Mouse (Mus musculus) G1E-ER4 (cell line): ENCODE results near the gene B4galt2. TPM values are rescaled to one million over a fixed set of nuclear protein-coding genes. Genes with fewer than 3 reads are reported as not detected.

ENCODE experiments used
- GATA1 ChIP-seq: IDR thresholded peaks from one replicate; pipeline ENCODE4 v1.8.0; 2012; ENCODE audit warnings: low read length, inconsistent platforms
- polyA plus RNA-seq: library from polyadenylated mRNA; stranded (reverse); fragments of >175 nt; gene quantifications from 2 replicates; pipeline ENCODE4 v1.2.3, GENCODE M21; 2012

B4galt2 gene
- polyA plus RNA-seq, 1 experiment: not detected

DNA sequence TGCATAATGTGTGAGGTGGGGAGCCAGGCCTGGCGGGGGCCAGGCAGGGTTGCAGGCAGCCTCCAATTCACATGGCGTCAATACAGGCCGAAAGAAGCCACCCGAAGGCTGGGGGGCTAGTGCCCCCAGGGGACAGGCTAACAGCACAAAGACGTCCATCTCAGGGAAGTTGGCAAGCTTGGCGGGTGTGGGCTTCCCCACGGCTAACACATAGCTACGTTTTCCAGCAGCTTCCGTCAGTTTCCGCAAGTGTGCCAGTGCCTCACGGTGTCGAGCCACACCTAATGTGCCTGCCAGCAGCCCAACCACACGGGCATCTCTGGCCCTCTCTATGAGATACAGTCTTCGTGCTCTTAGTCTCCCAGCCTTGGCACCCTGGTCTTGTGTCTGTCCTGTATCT, 6.7 kb upstream of the B4galt2 start:
- TF ChIP-seq GATA1: no peak

DNA sequence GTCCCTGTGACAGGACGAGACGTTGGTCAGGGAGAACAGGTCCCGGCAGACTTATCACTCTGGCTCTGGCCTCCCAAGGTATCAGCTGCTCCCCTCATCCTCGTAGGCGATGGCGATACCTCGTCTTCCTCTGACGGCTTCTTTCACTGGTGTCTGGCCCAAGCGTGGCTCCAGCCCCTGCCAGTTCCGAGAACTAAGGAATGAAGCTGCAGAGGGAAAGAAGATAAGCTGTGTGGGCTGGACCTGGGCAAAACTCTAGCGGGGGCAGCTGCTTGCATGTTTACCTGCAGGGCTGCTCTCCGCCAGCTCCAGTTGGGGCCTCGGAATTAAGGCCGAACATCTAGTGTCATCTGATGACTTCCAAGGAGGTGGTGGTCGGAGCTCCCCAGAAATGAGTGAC, 6.2 kb upstream of the B4galt2 start:
- no peak for TF ChIP-seq GATA1

DNA sequence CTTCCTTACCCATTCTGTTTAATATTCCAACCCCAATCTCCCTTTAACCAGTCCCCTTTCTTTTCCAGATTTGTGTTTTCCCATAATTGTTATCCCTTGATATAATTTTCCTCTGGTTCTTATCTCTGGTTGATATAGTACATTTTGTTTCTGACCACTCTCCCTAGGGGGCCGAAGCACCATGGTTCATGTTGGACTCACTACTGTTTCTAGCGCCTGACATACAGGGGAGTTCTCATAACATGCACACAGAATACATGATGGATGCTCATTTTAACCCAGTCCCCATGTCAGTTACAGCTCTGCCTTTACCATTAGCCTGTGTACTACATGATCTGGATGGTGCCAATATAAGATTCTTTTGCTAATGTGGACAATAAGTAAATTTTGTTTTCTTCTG, 4.6 kb upstream of the B4galt2 start:
- TF ChIP-seq GATA1: no peak

DNA sequence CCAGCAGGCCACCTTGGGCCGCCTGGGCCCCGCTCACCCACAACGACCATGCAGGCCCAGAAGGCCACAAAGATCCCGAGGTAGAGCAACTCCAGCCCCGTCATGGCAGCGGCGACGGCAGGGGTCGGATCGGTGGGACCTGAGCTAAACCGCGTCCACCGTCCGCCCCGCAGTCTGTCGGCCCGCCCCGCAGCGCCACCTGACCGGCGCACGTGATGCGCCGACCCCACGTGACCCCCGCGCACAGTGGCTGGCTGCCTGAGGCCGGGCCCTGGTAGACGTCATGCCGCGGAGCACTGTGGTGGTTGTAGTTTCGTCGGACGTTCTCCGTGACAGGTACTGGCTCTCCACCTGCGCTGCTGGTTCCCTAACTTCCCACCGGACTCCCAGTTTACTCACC, 3.8 kb upstream of the B4galt2 start, which contains the start of gene Atp6v0b:
Atp6v0b (minus strand) TSS at position 201 of the 400 bp plus-strand sequence.
- no peak for TF ChIP-seq GATA1

DNA sequence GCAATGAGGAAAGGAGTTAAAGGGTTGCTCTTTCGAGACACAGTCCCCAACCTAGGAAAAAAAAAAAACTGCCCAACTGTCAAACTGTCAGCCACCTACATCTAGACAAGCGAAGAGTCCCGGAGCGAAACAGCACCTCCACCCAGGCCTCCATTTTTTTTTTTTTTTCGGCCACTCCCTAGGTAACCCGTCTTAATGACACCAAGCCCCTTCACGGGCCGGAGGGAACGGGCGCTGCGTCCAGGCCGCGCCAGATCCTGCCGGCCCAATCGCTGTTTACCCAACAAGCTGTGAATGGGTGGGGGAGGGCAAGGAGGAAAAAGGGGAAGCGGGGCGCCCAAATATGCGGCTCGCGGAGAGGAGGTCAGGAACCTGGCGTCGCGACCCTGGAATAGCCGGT, 3.4 kb upstream of the B4galt2 start:
- no peak for TF ChIP-seq GATA1

DNA sequence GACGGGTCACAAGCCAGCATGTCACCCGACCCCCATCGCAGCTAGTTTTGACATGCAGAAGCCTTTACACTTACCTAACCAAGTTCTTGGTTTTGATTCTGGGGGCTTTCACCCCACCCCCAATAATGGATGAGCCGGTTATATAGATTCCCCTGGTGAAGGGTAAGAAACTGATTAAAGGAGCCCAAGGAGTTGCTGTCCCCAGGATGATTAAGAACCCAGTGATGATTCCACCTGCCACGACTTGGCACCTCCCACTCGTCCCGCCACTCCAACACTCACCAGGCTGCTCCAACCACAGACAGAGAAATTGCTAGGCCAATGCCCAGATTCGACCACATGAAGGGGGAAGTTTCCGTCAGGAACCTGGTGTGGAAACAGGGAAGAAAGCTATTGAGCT, 2.7 kb upstream of the B4galt2 start:
- no peak for TF ChIP-seq GATA1

DNA sequence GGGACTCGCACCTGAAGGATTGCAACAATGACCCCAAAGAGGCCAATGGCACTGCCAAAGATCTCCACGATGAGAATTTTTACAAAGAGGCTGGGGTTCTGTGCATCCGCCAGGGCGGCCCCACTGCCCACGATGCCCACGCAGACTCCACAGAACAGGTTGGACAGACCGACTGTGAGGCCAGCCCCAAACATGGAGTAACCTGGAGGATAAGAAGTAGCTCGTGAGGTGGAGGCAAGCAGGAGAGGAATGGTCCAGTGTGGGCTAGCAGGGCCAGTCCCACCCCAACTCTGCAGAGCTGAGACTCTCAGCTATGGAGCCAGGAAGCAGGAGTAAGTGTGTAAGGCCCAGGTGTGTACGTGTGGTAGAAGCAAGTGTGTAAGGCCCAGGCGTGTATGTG, 1.8 kb upstream of the B4galt2 start:
- TF ChIP-seq GATA1: no peak

DNA sequence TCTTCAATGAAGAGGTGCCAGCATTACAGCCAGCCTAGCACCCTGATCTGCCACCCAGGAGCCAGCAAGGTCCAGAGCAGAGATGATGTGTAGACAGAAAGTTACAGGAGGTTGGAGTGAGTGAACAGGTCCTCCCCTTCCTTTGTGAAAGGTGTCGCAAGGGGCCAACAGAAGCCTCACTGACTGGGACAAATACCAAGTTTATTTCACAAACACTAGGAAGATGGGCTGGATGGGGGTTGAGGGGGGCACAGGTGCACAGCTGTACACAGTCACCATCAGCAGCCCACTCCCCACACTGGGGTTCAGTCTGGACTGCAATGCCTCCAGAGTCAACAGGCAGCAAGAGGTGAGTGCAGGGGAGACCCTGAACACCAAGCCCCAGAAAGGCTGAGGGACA, 859 bp upstream of the B4galt2 start:
- TF ChIP-seq GATA1: no peak

DNA sequence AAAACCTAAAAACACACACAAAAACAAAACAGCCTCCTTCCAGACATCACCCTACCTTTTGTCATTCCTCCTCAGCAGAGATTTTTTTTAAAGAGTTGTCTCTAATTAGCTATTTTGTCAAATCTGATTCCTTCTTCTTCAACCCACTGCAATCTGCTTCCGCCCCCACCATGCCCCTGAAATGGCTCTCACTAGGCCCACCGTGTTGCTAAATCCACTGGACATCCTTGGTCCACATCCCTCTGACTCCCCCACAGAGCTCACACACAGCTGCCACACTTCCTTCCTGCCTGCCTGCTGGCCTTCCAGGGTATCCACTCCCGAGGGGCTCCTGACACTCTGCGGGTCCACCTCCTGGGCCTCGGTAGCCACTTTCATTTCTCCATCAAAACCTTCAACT, 4.6 kb downstream of the B4galt2 start:
- TF ChIP-seq GATA1: no peak

DNA sequence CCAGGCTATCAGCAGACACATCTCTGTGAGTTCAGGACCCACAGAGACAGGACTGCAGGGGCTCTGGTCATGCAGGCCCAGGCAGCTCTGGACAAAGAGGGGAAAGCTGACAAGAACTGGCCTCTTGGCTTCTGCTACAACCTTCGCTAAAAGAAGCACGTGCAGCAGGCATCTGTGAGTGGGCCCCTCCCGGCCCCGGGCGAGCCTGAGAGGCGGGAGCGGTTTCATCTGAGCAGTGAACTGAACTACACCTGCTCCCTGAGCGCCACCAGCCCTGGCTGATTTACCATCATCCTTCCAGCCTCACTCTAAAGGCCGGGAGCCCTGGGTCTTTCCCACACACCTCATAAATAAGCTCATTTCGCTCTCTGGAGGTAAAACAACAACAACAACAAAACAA, 5.0 kb downstream of the B4galt2 start:
- no peak for TF ChIP-seq GATA1

DNA sequence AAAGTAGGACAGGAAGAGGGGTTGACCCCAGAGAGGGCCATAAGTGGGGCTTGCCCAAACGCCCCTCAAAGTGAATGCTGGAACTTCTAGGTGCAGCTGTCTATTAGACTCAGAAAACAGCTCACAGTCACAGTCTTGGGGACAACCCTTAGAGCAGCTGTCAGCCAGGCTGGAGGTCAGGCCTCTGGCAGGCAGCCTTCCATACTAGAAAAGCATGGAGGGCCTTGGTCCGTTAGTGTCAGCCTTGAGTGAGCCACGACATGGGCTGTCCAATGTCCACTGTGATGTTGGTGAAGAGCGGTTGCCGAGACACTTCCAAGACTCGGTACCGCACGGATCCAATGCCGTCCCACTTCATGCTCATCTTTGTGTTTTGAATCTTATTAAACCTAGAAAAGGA, 9.7 kb downstream of the B4galt2 start:
- TF ChIP-seq GATA1: no peak

DNA sequence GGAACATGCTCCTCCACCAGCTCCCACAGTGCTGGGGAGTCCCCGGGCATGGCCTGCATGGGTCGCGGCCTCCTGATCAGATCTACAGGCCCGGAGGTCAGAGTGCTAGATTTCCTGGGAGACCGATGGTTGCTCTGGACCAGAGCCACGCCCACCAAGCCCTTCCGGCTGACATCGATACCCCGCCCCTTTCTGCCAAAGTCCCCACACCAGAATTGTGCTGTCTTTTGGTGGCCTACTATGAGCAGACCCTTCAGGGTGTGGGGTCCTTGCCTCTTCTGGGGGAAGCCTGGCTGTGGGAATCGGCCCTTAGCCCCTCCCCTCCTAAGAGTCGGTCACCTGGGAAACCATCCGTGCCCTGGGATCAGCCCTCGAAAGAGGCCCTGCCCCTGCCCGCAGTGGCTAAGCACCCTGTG, 10.8 kb downstream of the B4galt2 start, which contains the start of gene Ccdc24:
Ccdc24 (minus strand) TSS at position 87 of the 416 bp plus-strand sequence.
- TF ChIP-seq GATA1: no peak

DNA sequence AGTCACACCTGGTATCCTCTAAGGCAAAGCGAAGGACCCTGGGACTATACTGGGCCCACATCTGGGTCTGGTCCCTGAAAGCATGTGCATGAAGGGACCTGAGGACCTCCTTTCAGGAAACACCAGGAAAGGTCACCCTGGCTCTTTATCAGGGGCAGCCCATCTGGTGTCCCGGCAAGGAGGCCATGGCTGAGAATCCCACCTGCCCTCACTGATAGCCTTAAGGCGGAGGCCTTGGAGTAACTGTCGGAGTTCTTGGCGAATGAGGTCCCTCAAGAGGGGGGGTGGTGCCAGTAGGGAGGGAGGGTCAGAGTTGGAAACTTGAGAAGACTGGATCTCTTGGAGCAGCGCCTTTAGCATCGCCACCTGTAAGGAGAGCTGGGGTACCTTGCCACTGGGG, 11.5 kb downstream of the B4galt2 start:
- no peak for TF ChIP-seq GATA1

DNA sequence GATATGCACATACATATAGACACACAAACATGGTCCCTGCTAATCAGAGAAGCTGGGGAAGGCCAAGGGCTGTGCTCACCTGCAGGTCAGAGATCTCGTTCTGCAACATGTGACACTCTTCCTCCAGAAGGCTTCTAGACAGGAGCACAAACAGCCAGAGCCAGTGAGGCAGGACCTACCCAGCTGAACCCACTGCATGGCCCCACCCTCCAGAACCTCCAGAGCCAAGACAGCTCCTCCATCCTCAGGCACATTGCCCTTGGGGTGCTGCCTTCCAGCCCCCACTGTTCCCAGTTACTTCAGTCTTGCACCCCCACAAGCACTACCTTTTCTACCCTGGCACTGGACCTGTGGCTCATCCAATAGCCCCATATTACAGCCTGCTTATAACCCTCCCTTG, 12.8 kb downstream of the B4galt2 start:
- TF ChIP-seq GATA1: no peak

DNA sequence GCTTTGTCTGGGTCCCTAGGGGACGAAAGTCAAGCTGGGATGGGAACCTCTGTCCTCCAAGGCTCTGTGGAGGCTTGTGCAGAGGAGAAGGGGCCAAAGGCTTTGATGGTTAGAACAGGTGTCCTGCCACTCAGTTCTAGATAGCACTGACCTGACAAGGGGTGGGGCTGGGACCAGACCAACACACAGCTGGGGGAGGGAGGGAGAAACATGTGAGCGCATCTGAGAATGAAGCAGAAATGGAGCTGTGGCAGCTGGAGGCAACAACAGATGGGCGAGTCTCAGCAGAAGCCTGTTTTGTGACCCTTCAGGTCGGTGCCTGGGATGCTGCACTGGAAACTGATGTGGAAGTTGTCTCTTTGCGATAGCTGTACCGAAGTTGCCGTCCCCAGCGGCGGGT, 14.0 kb downstream of the B4galt2 start:
- TF ChIP-seq GATA1: no peak

DNA sequence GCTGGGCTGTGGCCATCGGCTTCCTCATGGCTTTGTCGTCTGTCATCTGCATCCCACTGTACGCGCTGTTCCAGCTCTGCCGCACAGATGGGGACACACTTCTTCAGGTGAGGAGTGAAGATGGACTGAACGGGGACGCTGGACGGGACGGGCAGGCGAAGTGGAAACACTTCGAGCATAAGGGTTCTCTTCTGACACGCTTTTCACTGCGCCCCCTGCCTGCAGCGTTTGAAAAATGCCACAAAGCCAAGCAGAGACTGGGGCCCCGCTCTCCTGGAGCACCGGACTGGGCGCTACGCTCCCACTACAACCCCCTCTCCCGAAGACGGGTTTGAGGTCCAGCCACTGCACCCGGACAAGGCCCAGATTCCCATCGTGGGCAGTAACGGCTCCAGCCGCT, 15.5 kb downstream of the B4galt2 start:
- TF ChIP-seq GATA1: no peak

DNA sequence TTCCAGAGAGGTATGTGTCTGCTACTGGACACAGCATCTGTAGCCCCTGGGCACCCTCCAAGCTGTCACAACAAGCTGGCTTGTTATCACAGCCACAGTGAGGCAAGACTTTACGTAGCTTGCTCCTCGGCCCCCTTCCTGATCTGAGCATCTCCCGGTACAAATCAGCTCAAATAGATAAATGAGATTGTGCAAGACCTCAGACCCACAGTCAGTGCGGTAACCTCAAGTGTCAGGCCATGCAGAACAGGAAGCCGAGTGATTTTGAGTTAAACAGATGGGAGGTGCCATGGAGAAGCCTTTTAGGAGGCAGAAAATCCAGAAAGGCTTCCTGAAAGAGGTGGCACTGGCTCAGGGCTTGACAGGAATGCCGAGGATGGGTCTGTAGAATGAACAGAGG, 16.3 kb downstream of the B4galt2 start:
- TF ChIP-seq GATA1: no peak

DNA sequence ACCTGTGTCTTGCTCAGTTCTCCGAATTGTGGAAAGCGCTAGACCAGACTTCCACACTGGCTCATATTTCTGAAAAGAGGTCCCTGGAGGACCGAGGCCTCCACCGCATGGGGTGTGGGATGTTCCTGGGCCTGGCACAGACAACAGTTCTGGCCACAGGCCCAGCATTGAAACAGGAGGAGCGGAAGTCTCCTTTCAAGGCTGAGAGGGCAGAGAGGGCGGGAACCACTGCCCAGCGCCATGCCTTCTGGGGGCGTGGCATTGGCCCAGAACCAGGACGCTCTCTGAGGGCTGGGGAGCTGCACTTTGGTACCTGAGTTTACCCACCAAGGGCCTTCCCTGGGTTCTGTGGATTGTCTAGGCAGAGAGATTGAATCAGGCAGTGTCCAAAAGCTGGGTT, 17.2 kb downstream of the B4galt2 start:
- no peak for TF ChIP-seq GATA1

DNA sequence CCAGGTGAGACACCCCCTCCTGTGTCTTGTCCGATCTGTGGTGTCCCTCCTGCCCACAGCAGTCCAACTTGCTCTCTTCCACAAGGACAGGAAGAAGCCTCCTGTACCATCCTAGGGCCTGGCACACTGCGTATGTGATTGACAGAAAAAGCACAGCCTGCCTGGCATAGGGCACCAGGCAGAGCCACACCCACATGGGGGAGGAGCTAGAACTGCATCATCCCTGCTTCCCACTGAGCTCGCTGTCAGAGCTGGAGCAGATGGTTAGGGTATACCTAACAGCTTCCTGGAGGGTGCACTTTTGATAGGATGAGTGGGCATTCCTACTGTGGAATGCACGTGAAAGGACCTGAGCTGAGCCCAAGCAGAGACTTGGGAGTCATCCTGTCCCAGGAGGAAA, 20.5 kb downstream of the B4galt2 start:
- no peak for TF ChIP-seq GATA1

DNA sequence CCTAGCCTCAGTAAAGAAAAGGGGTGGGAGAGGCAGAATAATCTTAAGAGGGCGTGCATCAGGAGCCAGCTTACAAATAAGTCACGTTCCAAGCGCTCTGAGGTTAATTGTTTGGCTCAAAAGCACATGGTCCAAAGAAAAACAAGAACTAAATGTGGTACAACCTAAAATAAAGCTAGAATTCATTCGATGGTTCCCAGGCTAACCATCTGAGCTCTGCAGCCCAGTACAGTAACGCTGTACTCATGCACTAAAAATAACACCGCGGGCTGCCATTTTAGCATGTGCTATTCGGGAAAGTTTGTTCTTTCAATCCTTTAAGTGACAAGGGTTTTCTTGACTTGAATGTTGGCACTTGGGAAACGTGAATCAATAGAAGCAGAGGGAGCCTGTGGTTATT, 22.7 kb downstream of the B4galt2 start:
- no peak for TF ChIP-seq GATA1
